Mouse (Mus musculus): ENCODE results near the gene Tff3. TPM values are rescaled to one million over a fixed set of nuclear protein-coding genes. Genes with fewer than 3 reads are reported as not detected.

Tff3 gene
- polyA plus RNA-seq, 1 experiment = 0.77 TPM

- no peak overlapping the region for H3K4me3 ChIP-seq (replicated peaks; ENCODE audit: insufficient read depth, low read depth, low read length)
- no peak overlapping the region for H3K27ac ChIP-seq (ENCODE audit: insufficient read depth, low read length)
- peaks cover 13% of the 10 kb centered on the region; the same call in 1 of the 2 replicates for H3K4me1 ChIP-seq (ENCODE audit: control insufficient read depth, insufficient read depth, low read length)
- no peak for DNase-seq
- WGBS = 95% methylated on average over 1 of the region's 1 CpGs
- TF ChIP-seq POLR2A (IDR thresholded peaks at IDR 0.05; ENCODE audit: borderline replicate concordance, insufficient read depth, low read length) (no peak), CTCF (IDR thresholded peaks at IDR 0.05; ENCODE audit: borderline replicate concordance, insufficient read depth, low read depth, low read length) (no peak)
- H3K27me3 ChIP-seq (ENCODE audit: control insufficient read depth, insufficient read depth, low read length) = no peaks in the 10 kb centered on the region
Observed at GRCm38 (mm10) chr17:31136821-31137220, 7.4 kb upstream of the Tff3 start.

GRCm38 (mm10) chr17:31136291-31136690 is 6.8 kb upstream of the Tff3 start:
- Histone ChIP-seq H3K4me1 (ENCODE audit: control insufficient read depth, insufficient read depth, low read length) (peaks cover 17% of the 10 kb centered on the region; the same call in 1 of the 2 replicates), H3K27me3 (ENCODE audit: control insufficient read depth, insufficient read depth, low read length) (no peaks in the 10 kb centered on the region), H3K27ac (ENCODE audit: insufficient read depth, low read length) (no peak overlapping the region), H3K4me3 (replicated peaks; ENCODE audit: insufficient read depth, low read depth, low read length) (no peak overlapping the region)
- no peak for DNase-seq
- no peak for TF ChIP-seq CTCF (IDR thresholded peaks at IDR 0.05; ENCODE audit: borderline replicate concordance, insufficient read depth, low read depth, low read length)
- no peak for TF ChIP-seq POLR2A (IDR thresholded peaks at IDR 0.05; ENCODE audit: borderline replicate concordance, insufficient read depth, low read length)
- WGBS = 65% methylated on average over 3 of the region's 3 CpGs

- Histone ChIP-seq H3K4me1 (ENCODE audit: control insufficient read depth, insufficient read depth, low read length) (peaks cover 27% of the 10 kb centered on the region), H3K27me3 (ENCODE audit: control insufficient read depth, insufficient read depth, low read length) (no peaks in the 10 kb centered on the region), H3K4me3 (replicated peaks; ENCODE audit: insufficient read depth, low read depth, low read length) (no peak overlapping the region), H3K27ac (ENCODE audit: insufficient read depth, low read length) (no peak overlapping the region)
- 89% methylated on average over 6 of the region's 6 CpGs for WGBS
- TF ChIP-seq CTCF (IDR thresholded peaks at IDR 0.05; ENCODE audit: borderline replicate concordance, insufficient read depth, low read depth, low read length) = no peak
- DNase-seq = no peak
Observed at GRCm38 (mm10) chr17:31134913-31135312, 5.5 kb upstream of the Tff3 start.

- 85% methylated on average over 15 of the region's 15 CpGs for WGBS
- Histone ChIP-seq H3K27me3 (ENCODE audit: control insufficient read depth, insufficient read depth, low read length) (no peaks in the 10 kb centered on the region), H3K27ac (ENCODE audit: insufficient read depth, low read length) (no peak overlapping the region)
Observed at GRCm38 (mm10) chr17:31133776-31134175, 4.3 kb upstream of the Tff3 start.

GRCm38 (mm10) chr17:31131269-31131821 is 1.9 kb upstream of the Tff3 start:
- WGBS = 9% methylated on average over 10 of the region's 10 CpGs
- no peak overlapping the region for H3K4me3 ChIP-seq (replicated peaks; ENCODE audit: insufficient read depth, low read depth, low read length)
- TF ChIP-seq CTCF (IDR thresholded peaks at IDR 0.05; ENCODE audit: borderline replicate concordance, insufficient read depth, low read depth, low read length) (no peak), POLR2A (IDR thresholded peaks at IDR 0.05; ENCODE audit: borderline replicate concordance, insufficient read depth, low read length) (peak; percentile 38; the same call in 1 of the 2 replicates)
- peaks cover 52% of the 10 kb centered on the region for H3K4me1 ChIP-seq (ENCODE audit: control insufficient read depth, insufficient read depth, low read length)
- no peaks in the 10 kb centered on the region for H3K27me3 ChIP-seq (ENCODE audit: control insufficient read depth, insufficient read depth, low read length)
- DNase-seq = peak; percentile 96
- peak overlapping the region; percentile 96 for H3K27ac ChIP-seq (ENCODE audit: insufficient read depth, low read length)

More at GRCm38 (mm10) chr17:31133776-31134175, 4.3 kb upstream of the Tff3 start:
- TF ChIP-seq CTCF (IDR thresholded peaks at IDR 0.05; ENCODE audit: borderline replicate concordance, insufficient read depth, low read depth, low read length) (no peak), POLR2A (IDR thresholded peaks at IDR 0.05; ENCODE audit: borderline replicate concordance, insufficient read depth, low read length) (no peak)
- no peak for DNase-seq
- peaks cover 37% of the 10 kb centered on the region for H3K4me1 ChIP-seq (ENCODE audit: control insufficient read depth, insufficient read depth, low read length)
- H3K4me3 ChIP-seq (replicated peaks; ENCODE audit: insufficient read depth, low read depth, low read length) = no peak overlapping the region

- Histone ChIP-seq H3K4me3 (replicated peaks; ENCODE audit: insufficient read depth, low read depth, low read length) (no peak overlapping the region), H3K27ac (ENCODE audit: insufficient read depth, low read length) (peak overlapping the region; percentile 57), H3K4me1 (ENCODE audit: control insufficient read depth, insufficient read depth, low read length) (peaks cover 71% of the 10 kb centered on the region), H3K27me3 (ENCODE audit: control insufficient read depth, insufficient read depth, low read length) (no peaks in the 10 kb centered on the region)
- WGBS = 35% methylated on average over 9 of the region's 9 CpGs
- TF ChIP-seq POLR2A (IDR thresholded peaks at IDR 0.05; ENCODE audit: borderline replicate concordance, insufficient read depth, low read length) (no peak), CTCF (IDR thresholded peaks at IDR 0.05; ENCODE audit: borderline replicate concordance, insufficient read depth, low read depth, low read length) (no peak)
- peak; percentile 57 to 71 for DNase-seq
Observed at GRCm38 (mm10) chr17:31128708-31129318, 633 bp downstream of the Tff3 start.

- Histone ChIP-seq H3K27me3 (ENCODE audit: control insufficient read depth, insufficient read depth, low read length) (no peaks in the 10 kb centered on the region), H3K4me3 (replicated peaks; ENCODE audit: insufficient read depth, low read depth, low read length) (peak overlapping the region; percentile 36), H3K27ac (ENCODE audit: insufficient read depth, low read length) (peak overlapping the region; percentile 100), H3K4me1 (ENCODE audit: control insufficient read depth, insufficient read depth, low read length) (peaks cover 58% of the 10 kb centered on the region)
- peak; percentile 47; the same call in 1 of the 2 replicates for TF ChIP-seq POLR2A (IDR thresholded peaks at IDR 0.05; ENCODE audit: borderline replicate concordance, insufficient read depth, low read length)
- TF ChIP-seq CTCF (IDR thresholded peaks at IDR 0.05; ENCODE audit: borderline replicate concordance, insufficient read depth, low read depth, low read length) = no peak
- DNase-seq = peak; percentile 98 to 99
- 3% methylated on average over 9 of the region's 9 CpGs for WGBS
Observed at GRCm38 (mm10) chr17:31125548-31126266, 3.7 kb downstream of the Tff3 start.

Data from cerebellum, adult 2 months (tissue).